Mouse (Mus musculus) midbrain, postnatal 0 days (tissue): ENCODE measurements at regions not wholly inside any gene's neighbourhood (a gene's known extent, or its start where the extent isn't known, plus 50 kb on each side); places are given as distances from the start of the nearest gene placed in this dataset.
A peak's percentile ranks its signal among the peaks of the same experiment; 100 is the strongest.

Experiments used
- ATAC-seq: fragments of 200-750 bp; cut with Nextera tagmentation; 2 replicates; pipeline ENCODE4 v1.8.0; 2017; ENCODE audit warnings: moderate number of reproducible peaks, mild to moderate bottlenecking, moderate TSS enrichment, moderate library complexity; ENCODE audit not compliant: low FRiP score
- DNase-seq: peaks from one replicate; pipeline ENCODE4 v3.0.0-alpha.2; 2015; ENCODE audit warnings: low spot score
- H3K27ac ChIP-seq: fragments of 300-500 bp; sonication (generic); 2 replicates; pipeline ENCODE4 v1.5.1; 2014; ENCODE audit warnings: low read depth, mild to moderate bottlenecking, low read length, mixed read lengths
- H3K27me3 ChIP-seq: fragments of 300-500 bp; sonication (generic); 2 replicates; pipeline ENCODE4 v1.6.1; 2014; ENCODE audit warnings: low read length, control low read depth, mixed read lengths; ENCODE audit not compliant: insufficient read depth
- H3K36me3 ChIP-seq: fragments of 300-500 bp; sonication (generic); 2 replicates; pipeline ENCODE4 v1.6.1; 2014; ENCODE audit warnings: low read length, control low read depth, mixed read lengths; ENCODE audit not compliant: insufficient read depth
- H3K4me1 ChIP-seq: fragments of 300-500 bp; sonication (generic); 2 replicates; pipeline ENCODE4 v1.6.1; 2014; ENCODE audit warnings: mild to moderate bottlenecking, control low read depth, antibody characterized with exemption, low read length, mixed read lengths; ENCODE audit not compliant: insufficient read depth
- H3K4me2 ChIP-seq: fragments of 300-500 bp; sonication (generic); 2 replicates; pipeline ENCODE4 v1.6.1; 2014; ENCODE audit warnings: low read depth, mild to moderate bottlenecking, low read length, mixed read lengths; ENCODE audit not compliant: poor library complexity, severe bottlenecking
- H3K4me3 ChIP-seq: fragments of 300-500 bp; sonication (generic); 2 replicates; pipeline ENCODE4 v1.5.1; 2014; ENCODE audit warnings: low read depth, mild to moderate bottlenecking, low read length, moderate library complexity
- H3K9ac ChIP-seq: fragments of 300-500 bp; sonication (generic); replicated peaks from 2 replicates; pipeline ENCODE4 v1.6.1; 2014; ENCODE audit warnings: mild to moderate bottlenecking, low read length, moderate library complexity, mixed read lengths; ENCODE audit not compliant: poor library complexity, severe bottlenecking
- H3K9me3 ChIP-seq: fragments of 300-500 bp; sonication (generic); 2 replicates; pipeline ENCODE4 v1.6.1; 2016; ENCODE audit warnings: low read length, control low read depth
- CTCF ChIP-seq: IDR thresholded peaks from 2 replicates; pipeline ENCODE4 v1.5.1; 2016; ENCODE audit warnings: antibody characterized with exemption, mild to moderate bottlenecking
- WGBS: fragments of 180-500 bp; shearing (Covaris S2); extraction: QIAGEN DNeasy Blood & Tissue Kit; methylation state at CpG from one replicate; pipeline ENCODE4 v1.1.7; 2014; 5-methylcytosine and 5-hydroxymethylcytosine counted together

DNA sequence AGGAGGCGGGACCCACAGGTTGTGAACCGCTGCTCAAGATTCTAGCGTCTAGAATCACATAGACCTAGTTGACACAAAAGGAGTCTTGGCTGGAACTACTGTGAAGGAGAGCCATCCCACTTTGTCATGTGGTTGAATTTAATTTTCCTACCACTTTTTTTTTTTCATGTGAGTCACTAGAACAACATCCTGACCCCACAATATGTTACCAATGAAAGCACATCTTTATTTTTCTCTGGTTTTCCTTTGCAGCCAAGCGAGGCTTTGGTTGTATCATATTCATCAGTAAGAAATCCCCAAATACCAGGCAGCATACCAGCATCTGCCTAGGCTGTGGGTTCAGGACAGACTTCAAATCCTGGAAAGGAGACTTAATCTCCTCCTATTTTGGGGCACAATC, 356.0 kb downstream of the Bckdhb start:
- WGBS, result 98% methylated on average over 4 of the region's 4 CpGs
- DNase-seq, result no peak
- Histone ChIP-seq H3K36me3 (no peaks in the 10 kb centered on the region), H3K9ac (no peak overlapping the region), H3K4me3 (no peak overlapping the region), H3K4me2 (no peak overlapping the region), H3K27ac (no peak overlapping the region), H3K27me3 (no peaks in the 10 kb centered on the region), H3K4me1 (no peaks in the 10 kb centered on the region; the same call in 1 of the 2 replicates), H3K9me3 (no peaks in the 10 kb centered on the region)
- TF ChIP-seq CTCF, result no peak
- ATAC-seq, result no peak

DNA sequence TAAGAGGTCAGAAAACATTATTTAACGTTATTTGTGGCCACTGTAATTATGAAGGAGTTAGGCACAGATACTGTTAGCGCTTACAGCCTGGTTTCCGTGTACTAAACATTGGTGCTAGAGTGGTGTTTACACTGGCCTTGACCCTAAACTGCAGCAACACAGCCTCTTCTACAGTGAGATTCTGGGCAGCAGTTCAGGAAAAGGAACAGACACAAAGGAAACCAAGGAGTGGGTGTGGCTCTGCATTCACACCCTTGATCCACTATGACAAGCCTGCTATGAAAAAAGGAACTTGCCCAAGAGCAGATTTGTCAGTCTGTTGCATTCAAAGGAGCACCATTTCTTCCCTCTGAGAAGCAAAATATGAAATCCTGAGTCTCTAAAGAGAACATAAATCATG, 356.7 kb downstream of the Bckdhb start:
- no peak overlapping the region for H3K9ac ChIP-seq
- H3K4me3 ChIP-seq, result no peak overlapping the region
- no peaks in the 10 kb centered on the region for H3K27me3 ChIP-seq
- ATAC-seq (no peak), DNase-seq (peak; percentile 39)
- TF ChIP-seq CTCF, result no peak
- H3K36me3 ChIP-seq, result no peaks in the 10 kb centered on the region
- H3K4me2 ChIP-seq, result no peak overlapping the region
- no peak overlapping the region for H3K27ac ChIP-seq
- 52% methylated on average over 3 of the region's 3 CpGs for WGBS
- H3K9me3 ChIP-seq, result no peaks in the 10 kb centered on the region
- no peaks in the 10 kb centered on the region; the same call in 1 of the 2 replicates for H3K4me1 ChIP-seq

DNA sequence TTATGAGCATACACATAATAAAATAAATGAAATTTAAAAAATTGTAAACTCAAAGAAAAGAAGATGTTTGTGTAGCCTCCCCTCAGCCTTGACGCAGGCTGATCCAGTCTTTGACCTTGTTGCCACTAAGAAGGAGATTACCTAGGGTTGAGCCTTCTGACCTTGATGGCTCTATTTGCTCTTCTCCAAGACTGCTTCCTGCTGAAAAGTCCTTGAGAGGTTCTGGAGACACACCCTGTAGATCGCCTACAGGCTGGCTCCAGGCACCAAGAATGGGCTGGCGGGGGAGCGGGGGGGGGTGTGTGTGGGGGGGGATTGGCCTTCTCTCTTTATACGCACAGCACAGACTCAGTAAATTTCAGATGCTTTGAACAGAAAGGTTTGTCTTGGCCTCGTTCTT, 358.4 kb downstream of the Bckdhb start:
- Histone ChIP-seq H3K27me3 (no peaks in the 10 kb centered on the region), H3K4me3 (no peak overlapping the region), H3K36me3 (no peaks in the 10 kb centered on the region), H3K4me2 (no peak overlapping the region), H3K9ac (no peak overlapping the region), H3K27ac (no peak overlapping the region), H3K4me1 (no peaks in the 10 kb centered on the region; the same call in 1 of the 2 replicates), H3K9me3 (no peaks in the 10 kb centered on the region)
- DNase-seq, result no peak
- no peak for TF ChIP-seq CTCF
- WGBS, result 80% methylated on average over 4 of the region's 6 CpGs
- no peak for ATAC-seq

DNA sequence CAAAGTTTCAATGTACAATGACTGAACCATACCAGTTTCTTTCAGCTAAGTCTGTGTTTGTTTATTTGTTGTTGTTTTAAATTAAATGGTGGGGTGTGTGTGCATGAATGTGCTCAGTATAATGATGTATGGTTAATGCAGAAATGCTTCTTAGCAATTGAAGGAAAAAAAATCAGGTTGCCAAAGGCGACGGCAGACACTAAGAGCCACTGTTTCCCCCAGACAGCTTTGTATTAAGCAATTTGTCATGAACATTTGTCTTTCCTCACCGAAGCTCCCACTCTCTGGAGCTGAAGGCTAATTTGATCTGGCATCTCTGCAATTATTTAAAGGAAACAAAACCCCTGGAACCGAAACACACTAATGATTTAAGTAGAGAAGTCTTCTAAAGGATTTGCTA, 360.7 kb downstream of the Bckdhb start:
- DNase-seq (peak; percentile 45), ATAC-seq (no peak)
- no peak overlapping the region for H3K27ac ChIP-seq
- H3K27me3 ChIP-seq, result no peaks in the 10 kb centered on the region
- H3K36me3 ChIP-seq, result no peaks in the 10 kb centered on the region
- WGBS, result 17% methylated on average over 4 of the region's 4 CpGs
- no peaks in the 10 kb centered on the region; the same call in 1 of the 2 replicates for H3K4me1 ChIP-seq
- H3K9me3 ChIP-seq, result no peaks in the 10 kb centered on the region
- no peak for TF ChIP-seq CTCF
- no peak overlapping the region for H3K9ac ChIP-seq
- H3K4me2 ChIP-seq, result no peak overlapping the region
- no peak overlapping the region for H3K4me3 ChIP-seq

DNA sequence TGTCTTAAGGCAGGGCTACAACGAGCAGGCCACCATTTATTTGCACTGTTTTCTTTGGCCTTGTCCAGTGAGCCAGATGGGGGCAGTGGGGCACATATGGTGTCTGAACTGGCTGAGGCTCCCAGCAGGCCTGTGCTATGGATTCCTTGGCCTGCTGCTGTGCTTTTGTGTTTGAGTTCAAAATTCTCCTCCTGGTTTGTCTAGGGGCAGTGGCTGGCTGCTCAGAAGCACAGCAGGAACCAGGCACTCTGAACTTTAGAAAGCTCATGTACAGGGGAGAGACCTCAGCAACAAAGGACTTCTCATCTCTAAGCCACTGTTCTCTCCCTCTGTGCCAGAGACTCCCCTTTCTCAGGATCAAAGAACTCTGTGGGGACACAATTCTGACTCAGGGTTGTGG, 370.9 kb downstream of the Bckdhb start:
- no peaks in the 10 kb centered on the region for H3K4me1 ChIP-seq
- H3K27ac ChIP-seq, result no peak overlapping the region
- no peak for TF ChIP-seq CTCF
- no peak for ATAC-seq
- no peak overlapping the region for H3K9ac ChIP-seq
- no peak overlapping the region for H3K4me3 ChIP-seq
- no peak for DNase-seq
- H3K4me2 ChIP-seq, result no peak overlapping the region
- H3K27me3 ChIP-seq, result no peaks in the 10 kb centered on the region
- no peaks in the 10 kb centered on the region for H3K9me3 ChIP-seq
- WGBS, result 20% methylated on average over 1 of the region's 1 CpGs
- no peaks in the 10 kb centered on the region for H3K36me3 ChIP-seq

DNA sequence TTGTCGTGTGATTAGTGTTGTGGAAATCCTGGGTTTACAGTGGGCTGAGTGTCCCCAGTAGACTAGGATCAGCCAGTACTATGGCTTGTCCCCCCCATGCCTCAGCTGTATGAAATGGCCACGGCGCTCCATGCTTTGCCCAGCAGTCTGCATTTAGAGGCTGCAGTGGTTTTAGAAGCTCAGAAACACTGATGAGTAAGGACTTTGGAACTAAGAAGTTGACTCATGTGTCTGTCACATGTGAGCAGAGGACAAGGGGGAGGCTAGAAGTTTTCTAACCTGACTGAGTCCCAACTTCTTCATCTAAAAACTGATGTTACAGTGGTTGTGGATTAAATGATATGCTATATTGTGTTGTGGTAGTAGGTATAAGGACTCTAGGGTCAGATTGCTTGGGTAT, 371.5 kb downstream of the Bckdhb start:
- H3K9ac ChIP-seq, result no peak overlapping the region
- H3K9me3 ChIP-seq, result no peaks in the 10 kb centered on the region
- H3K27ac ChIP-seq, result no peak overlapping the region
- 91% methylated on average over 3 of the region's 3 CpGs for whole genome bisulfite sequencing
- no peaks in the 10 kb centered on the region for H3K4me1 ChIP-seq
- no peak for DNase-seq
- H3K27me3 ChIP-seq, result no peaks in the 10 kb centered on the region
- no peak for ATAC-seq
- no peak overlapping the region for H3K4me2 ChIP-seq
- H3K4me3 ChIP-seq, result no peak overlapping the region
- H3K36me3 ChIP-seq, result no peaks in the 10 kb centered on the region
- no peak for TF ChIP-seq CTCF

DNA sequence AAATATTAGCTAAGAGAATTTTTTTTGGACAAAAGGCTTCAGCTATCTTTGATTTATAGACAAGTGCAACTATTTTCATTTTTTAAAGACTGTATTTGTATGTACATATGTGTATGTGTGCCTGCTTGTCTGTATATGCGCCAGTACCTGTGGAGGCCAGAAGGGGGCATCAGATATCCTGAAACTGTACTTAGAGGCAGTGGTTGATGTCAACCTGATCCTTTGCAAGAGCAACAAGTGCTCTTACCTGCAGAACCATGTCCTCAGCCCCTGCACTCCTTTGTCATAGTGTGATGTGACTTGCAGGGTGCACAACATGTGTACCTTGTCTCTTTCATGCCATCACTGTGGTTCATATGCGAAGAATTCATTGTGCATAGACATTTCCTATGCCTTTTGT, 379.5 kb downstream of the Bckdhb start:
- H3K4me2 ChIP-seq, result no peak overlapping the region
- no peak for DNase-seq

More for the DNA sequence above, 379.5 kb downstream of the Bckdhb start:
- 94% methylated on average over 2 of the region's 2 CpGs for WGBS
- H3K4me1 ChIP-seq, result no peaks in the 10 kb centered on the region
- H3K27me3 ChIP-seq, result no peaks in the 10 kb centered on the region
- no peak overlapping the region for H3K27ac ChIP-seq
- TF ChIP-seq CTCF, result peak; percentile 40
- no peaks in the 10 kb centered on the region for H3K36me3 ChIP-seq
- H3K4me3 ChIP-seq, result no peak overlapping the region
- H3K9me3 ChIP-seq, result no peaks in the 10 kb centered on the region
- ATAC-seq, result no peak
- H3K9ac ChIP-seq, result no peak overlapping the region
